Mouse (Mus musculus): Measurements from ENCODE around the gene Hspb2.

DNA sequence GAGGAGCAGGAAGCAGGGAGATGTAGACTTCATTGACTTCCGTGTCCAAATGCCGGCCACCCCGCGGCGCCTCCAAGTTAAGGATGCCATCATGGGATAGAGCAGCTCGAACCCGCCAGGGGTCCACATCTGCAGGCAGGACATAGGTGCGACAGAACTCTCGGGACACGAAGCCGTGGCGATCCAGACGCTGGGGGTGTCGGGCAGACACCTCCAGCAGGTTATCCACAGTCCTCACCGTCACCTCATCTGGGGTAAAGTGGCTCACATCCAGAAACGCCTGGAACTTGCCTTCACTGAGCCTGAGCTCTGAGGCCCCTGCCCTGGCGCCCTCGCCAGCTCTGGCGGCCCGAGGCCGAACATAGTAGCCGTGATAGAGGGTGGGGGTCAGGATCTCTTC lies 831 bp downstream of the Hspb2 start, which contains the start of gene Cryab:
- TF ChIP-seq POLR2A (IDR thresholded peaks at IDR 0.05; ENCODE audit: insufficient read length, low read depth), result peak; percentile 10
- TF ChIP-seq TCF12 (IDR thresholded peaks at IDR 0.05; ENCODE audit: insufficient read depth, poor library complexity, severe bottlenecking), result no peak
- TF ChIP-seq MYOD1 (IDR thresholded peaks at IDR 0.05; ENCODE audit: control insufficient read depth in 1 of 3, insufficient read length in 2 of 3, low read depth in 2 of 3), result no peak
- TF ChIP-seq POLR2AphosphoS2 (IDR thresholded peaks at IDR 0.05; ENCODE audit: insufficient read length, low read depth), result no peak
- TF ChIP-seq REST (IDR thresholded peaks at IDR 0.05; ENCODE audit: insufficient read depth, insufficient read length), result no peak
